Mouse (Mus musculus) cerebellum, adult 18-20 months (tissue): Measurements from ENCODE around the gene Dpyd.

ENCODE experiments used
- DNase-seq, 2 experiments: peaks; one replicate each; pipeline ENCODE4 v3.0.0; 2021

Dpyd gene

GRCm38 (mm10) chr3:119126003-119126402, 564.1 kb downstream of the Dpyd start:
- DNase-seq = no peak

GRCm38 (mm10) chr3:119128076-119128475, 566.1 kb downstream of the Dpyd start:
- DNase-seq = no peak

GRCm38 (mm10) chr3:119143034-119143433, 581.1 kb downstream of the Dpyd start:
- no peak for DNase-seq

- no peak for DNase-seq
Observed at GRCm38 (mm10) chr3:119144788-119145187, 582.9 kb downstream of the Dpyd start.

- DNase-seq = no peak
Observed at GRCm38 (mm10) chr3:119154604-119155444, 592.9 kb downstream of the Dpyd start.

GRCm38 (mm10) chr3:119158670-119159069, 596.7 kb downstream of the Dpyd start:
- DNase-seq = no peak

- DNase-seq = no peak
Observed at GRCm38 (mm10) chr3:119165691-119166090, 603.8 kb downstream of the Dpyd start.

GRCm38 (mm10) chr3:119168166-119168565, 606.2 kb downstream of the Dpyd start:
- no peak for DNase-seq

- DNase-seq = no peak
Observed at GRCm38 (mm10) chr3:119168661-119169060, 606.7 kb downstream of the Dpyd start.

- DNase-seq = no peak
Observed at GRCm38 (mm10) chr3:119183261-119183660, 621.3 kb downstream of the Dpyd start.

- no peak for DNase-seq
Observed at GRCm38 (mm10) chr3:119194071-119194470, 632.1 kb downstream of the Dpyd start.

- DNase-seq = no peak
Observed at GRCm38 (mm10) chr3:119195613-119196012, 633.7 kb downstream of the Dpyd start.

GRCm38 (mm10) chr3:119220763-119221412, 659.0 kb downstream of the Dpyd start:
- no peak for DNase-seq

- no peak for DNase-seq
Observed at GRCm38 (mm10) chr3:119243181-119243580, 681.3 kb downstream of the Dpyd start.

GRCm38 (mm10) chr3:119256516-119256915, 694.6 kb downstream of the Dpyd start:
- DNase-seq = peak; percentile 3 to 5

- DNase-seq = no peak
Observed at GRCm38 (mm10) chr3:119275241-119275640, 713.3 kb downstream of the Dpyd start.

GRCm38 (mm10) chr3:119280671-119281070, 718.7 kb downstream of the Dpyd start:
- DNase-seq = no peak

GRCm38 (mm10) chr3:119314693-119315092, 752.8 kb downstream of the Dpyd start:
- no peak for DNase-seq

- no peak for DNase-seq
Observed at GRCm38 (mm10) chr3:119329063-119329462, 767.1 kb downstream of the Dpyd start.

GRCm38 (mm10) chr3:119333335-119334305, 771.7 kb downstream of the Dpyd start:
- DNase-seq = no peak

- no peak for DNase-seq
Observed at GRCm38 (mm10) chr3:119361555-119362385, 799.8 kb downstream of the Dpyd start.

- no peak for DNase-seq
Observed at GRCm38 (mm10) chr3:119362392-119362791, 800.5 kb downstream of the Dpyd start.
